Mouse (Mus musculus): ENCODE results near the gene Krt17.
"Not testable (repeated sequence)": the region's sequence is repeated elsewhere in the genome, so short reads cannot be mapped to it uniquely, and the experiment has no call there.

The Krt17 gene

GRCm38 (mm10) chr11:100260514-100261234 is at the start of gene Krt17:
Krt17 (minus strand) TSS chr11:100261029.
- no peak for DNase-seq (ENCODE audit: low spot score in 2 of 2)

GRCm38 (mm10) chr11:100308672-100309071 is 47.8 kb upstream of the Krt17 start:
- not testable (repeated sequence) for DNase-seq (ENCODE audit: low spot score in 2 of 2)

- no peak for DNase-seq (ENCODE audit: low spot score in 2 of 2)
Observed at GRCm38 (mm10) chr11:100307900-100308299, 47.1 kb upstream of the Krt17 start.

GRCm38 (mm10) chr11:100301292-100301691 is 40.5 kb upstream of the Krt17 start:
- no peak for DNase-seq (ENCODE audit: low spot score in 2 of 2)

DNA sequence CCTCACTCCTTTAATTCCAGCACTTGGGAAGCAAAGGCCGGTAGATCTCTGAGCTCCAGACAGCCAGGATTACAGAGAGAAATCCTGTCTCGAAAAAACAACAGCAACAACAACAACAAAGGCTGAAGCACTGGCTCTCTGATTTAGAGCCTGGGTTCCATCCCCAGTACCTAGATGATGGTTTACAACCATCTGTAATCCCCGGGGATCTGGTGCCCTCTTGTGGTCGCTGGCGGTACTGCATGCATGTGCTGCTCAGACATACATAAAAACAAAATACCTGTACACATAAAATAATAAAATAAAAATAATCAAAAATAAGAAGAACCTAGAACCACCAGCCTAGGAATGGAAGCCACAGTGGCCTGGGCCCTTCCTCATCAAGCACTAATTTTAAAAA is 39.5 kb upstream of the Krt17 start:
- DNase-seq (ENCODE audit: low spot score in 2 of 2): peak in 1 of 2 experiments; percentile 66

DNA sequence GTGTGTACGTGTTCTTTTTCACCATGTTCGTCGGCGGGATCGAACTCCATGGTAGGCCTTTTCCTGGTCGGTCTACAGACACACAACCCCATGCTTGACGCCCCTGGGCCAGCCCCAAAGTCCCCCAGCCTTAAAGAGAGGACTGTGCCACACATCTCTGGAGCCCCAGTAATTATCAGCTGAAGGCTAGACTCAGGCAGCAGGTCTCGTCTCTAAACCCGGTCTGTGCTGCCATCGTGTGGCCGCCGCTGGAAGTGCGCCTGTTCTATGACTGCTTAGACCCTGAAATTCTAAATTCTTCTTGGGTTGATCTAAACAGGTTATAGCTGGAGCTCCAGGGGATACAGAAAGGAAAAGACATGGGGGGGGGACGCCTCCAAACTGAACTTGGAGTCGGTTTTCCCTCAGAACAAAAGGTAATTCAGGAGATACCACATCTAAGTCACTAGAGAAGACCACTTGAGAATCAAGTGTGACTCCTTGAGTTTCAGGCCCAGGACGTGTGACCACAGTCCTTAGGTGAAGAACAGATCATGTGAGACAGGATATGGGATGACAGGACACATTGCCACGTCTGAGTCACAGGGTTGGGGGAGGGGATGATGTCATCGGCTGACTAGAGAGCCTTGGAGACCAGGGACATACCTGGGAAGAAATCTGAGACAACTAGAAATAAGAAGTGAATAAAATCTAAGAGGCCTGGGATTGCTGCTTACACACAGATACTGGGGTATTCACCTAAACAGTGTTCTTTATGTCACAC is 37.6 kb upstream of the Krt17 start:
- DNase-seq (ENCODE audit: low spot score in 2 of 2): peak in 1 of 2 experiments; percentile 84

DNA sequence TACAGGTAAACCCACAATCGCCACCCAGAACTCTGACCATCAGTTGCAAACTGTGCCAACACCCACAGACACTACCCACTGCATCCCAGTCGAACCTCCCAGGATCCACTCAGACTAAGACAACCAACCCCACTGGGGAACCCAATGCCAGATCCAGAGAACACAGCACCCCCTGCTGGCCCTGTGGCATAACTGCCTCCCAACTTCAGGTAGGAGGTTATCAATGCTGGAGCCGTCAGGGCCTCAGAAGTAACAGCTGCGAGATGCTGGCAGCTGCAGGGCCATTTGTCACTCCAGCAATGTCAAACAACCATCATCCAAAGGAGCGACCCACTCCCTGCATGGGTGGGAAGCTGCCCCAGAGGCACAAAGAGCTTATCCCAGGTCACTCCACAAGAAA is 37.0 kb upstream of the Krt17 start:
- DNase-seq (ENCODE audit: low spot score in 2 of 2): no peak

DNA sequence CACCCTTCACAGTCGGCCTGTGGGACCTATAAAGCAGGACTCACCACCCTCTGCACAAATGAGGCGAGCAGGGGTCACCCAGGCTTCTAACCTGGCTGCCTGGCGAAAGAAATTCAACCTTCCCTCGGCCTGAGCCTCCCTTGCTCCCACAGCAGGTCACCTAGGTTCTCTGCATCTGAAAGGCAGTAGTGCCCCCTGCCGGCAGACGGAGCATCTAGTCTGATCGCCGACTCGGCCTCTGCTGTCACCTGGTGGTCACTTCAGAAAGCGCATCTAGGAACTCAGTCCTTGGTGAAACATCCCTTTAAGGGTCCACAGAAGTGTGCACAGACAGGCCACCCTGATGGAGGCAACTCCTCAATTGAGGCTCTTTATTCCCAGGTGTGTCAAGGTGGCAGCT is 34.5 kb upstream of the Krt17 start:
- peak in 1 of 2 experiments; percentile 70 for DNase-seq (ENCODE audit: low spot score in 2 of 2)

DNA sequence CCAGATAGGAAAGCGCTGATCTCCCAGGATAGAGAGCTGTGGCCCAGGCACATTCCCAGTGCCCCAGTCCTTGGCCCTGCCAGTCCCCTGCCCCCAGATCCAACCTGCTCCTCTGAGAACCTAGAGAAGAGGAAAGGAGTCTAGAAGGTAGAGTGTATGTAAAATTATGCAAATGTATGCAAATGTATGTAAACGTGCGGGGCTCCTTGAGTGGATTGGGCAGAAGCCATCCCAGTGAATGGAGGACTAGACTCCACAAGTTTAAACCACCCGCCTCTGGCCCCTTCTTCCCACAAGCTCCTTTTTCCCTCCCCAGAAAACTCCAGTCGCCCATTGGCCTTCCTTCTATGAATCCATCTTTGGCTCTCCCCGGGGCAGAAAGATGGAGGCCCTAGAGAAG is 32.1 kb upstream of the Krt17 start:
- no peak for DNase-seq (ENCODE audit: low spot score in 2 of 2)

DNA sequence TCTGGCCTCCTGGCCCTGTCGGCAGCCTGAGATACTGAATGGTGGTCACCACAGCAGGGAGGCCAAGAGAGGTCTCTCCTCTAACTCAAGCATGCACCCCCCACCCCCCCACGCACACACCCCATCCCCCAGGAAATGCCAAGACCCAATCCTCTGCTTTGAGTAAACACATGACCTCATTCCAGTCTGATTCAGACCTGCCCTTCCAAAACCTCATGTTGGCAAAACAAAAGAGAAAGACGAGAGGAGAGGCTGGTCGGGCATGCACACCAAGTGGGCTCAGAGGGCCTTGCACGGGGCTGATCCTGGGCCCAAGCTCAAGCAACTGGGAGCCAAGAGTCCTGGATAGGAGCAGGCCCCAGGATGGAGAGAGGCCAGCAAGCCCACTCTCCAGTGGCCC is 29.4 kb upstream of the Krt17 start:
- no peak for DNase-seq (ENCODE audit: low spot score in 2 of 2)

DNA sequence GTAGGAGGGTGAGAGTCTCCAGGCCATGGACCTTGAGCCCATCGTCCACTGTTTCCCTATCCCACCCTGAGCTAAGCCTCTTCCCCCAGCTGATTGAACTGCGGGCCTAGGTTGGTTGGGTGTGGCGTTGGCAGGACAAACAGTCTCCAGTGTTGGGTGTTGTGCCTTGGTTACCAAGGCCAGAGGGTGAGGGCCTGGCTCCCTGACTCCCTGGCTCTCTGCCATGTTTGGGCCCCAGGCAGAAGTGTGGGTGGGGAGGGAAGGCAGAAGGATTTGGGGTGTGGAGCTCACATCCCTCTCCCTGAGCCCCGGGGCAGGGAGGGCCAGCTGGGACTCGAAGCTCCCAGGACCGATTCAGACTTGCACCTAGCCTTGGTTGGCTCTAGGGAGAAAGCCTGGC is 28.1 kb upstream of the Krt17 start:
- no peak for DNase-seq (ENCODE audit: low spot score in 2 of 2)

GRCm38 (mm10) chr11:100287024-100287423 is 26.2 kb upstream of the Krt17 start:
- no peak for DNase-seq (ENCODE audit: low spot score in 2 of 2)

DNA sequence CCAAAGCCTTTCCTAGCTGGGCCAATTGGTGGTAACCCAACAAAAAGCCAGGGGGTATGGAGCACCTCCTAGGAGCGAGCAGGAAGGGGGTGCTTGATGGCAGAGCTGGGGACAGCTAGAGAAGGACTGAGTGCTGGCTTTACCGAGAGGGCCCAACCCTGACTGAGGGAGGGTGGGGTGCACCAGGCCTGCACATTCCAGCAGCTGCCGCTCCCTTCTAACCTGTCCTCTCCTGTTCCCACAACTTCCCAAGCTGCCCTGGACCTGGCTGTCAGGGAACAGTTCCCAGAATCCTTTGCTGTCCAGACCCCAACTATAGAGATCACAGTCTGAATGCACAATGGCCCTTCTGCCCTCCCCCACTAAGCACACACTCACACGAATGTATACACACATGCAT is 24.2 kb upstream of the Krt17 start:
- no peak for DNase-seq (ENCODE audit: low spot score in 2 of 2)

DNA sequence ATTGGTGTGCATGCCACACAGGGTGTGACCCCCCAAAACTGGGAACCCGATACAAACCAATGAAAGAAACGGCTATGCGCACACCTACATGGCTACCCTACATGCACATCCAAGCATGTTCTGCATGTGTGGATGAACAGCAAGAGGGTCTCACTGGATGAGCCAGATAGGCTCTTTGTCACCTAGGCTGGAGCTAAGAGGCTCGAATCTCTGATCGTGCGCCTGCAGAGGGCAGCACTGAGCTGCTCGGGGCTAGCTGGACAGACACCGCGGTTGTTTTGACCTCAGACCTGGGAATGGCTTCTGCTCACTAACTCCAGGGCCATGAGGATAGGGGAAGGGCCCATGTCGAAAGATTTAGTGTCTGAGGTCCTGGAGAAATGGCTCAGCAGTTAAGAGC is 21.7 kb upstream of the Krt17 start:
- peak in 1 of 2 experiments; percentile 56 for DNase-seq (ENCODE audit: low spot score in 2 of 2)

DNA sequence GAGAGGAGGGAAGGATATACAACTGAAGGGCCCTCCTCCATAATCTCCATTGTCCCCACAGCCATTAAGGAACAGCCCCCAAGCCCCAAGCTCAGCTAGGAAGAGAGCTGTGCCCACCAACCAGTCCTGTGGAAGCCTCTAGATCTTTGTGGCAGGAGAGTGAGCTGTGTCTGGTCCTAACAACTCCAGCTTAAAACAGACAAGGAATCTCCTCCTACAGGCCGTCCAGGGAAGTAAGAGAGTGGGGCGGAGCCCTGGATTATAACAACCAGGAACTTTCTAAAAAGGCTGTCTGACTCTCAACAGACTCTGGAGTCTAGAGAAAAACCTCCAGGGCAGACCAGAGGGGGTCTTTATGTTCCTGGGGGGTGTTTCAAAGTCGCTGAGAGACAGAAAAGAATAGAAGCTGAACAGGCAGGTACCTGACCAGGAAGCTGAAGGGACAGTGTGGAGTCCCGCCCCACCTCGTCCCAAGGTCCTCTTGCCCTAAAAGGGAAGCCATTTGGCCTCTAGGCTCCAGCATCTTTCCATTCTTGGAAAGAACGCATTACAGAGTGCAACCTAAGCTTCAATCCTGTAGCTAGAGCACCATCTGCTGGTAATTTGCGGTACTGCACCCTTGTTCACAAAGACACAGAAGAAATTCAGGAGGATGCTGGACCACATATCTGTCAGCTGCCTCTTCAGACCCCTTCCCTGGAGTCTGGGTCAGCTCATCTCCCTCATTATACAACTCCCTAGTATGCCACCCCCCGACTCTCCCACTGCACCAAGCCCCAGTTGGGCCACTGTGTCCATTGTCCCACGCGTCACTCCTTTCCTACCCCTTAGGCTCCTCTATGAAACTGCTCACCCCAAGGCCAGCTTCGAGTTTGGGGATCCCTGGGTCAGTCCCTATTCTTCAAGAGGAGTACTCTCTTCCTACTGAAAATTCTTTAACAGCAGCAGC is 21.0 kb upstream of the Krt17 start:
- peak in 1 of 2 experiments; percentile 90 for DNase-seq (ENCODE audit: low spot score in 2 of 2)

- no peak for DNase-seq (ENCODE audit: low spot score in 2 of 2)
Observed at GRCm38 (mm10) chr11:100278759-100279158, 17.9 kb upstream of the Krt17 start.

DNA sequence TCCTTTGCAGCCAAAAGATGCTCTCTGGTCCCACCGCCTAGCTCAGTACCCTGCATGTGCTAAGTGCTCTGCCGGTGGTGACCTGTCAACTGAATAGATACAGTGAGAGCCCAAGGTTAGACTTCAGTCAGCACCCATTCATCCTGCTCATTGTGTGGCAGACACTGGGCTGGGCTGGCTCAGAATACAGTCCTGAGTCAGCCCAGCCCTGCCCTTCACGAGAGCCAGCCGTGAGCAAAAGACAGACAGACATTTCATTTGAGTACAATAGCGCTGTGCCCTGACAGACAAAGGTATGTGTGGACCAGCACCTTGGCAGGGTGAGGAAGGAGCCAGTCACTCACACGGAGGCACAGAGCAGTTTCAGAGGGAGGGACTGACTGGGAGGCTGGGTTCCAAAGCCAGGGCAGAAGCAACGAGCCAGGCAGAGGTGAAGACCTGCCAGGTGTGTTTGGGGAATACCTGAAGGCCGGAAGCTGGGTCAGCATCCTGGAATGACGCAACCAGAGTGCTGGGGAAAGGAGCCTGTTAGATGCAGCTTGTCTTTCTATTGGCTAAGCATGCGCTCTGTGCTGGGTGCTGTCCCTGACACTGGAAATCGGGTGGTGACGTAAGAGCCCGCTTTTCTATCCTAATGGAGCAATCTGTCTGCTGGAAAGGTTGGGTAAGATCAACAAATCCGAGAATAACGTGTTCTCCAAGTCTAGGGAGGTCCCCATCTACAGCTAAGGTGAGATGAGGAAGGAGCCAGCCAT is 17.1 kb upstream of the Krt17 start:
- no peak for DNase-seq (ENCODE audit: low spot score in 2 of 2)

- DNase-seq (ENCODE audit: low spot score in 2 of 2): no peak
Observed at GRCm38 (mm10) chr11:100275466-100275865, 14.6 kb upstream of the Krt17 start.

DNA sequence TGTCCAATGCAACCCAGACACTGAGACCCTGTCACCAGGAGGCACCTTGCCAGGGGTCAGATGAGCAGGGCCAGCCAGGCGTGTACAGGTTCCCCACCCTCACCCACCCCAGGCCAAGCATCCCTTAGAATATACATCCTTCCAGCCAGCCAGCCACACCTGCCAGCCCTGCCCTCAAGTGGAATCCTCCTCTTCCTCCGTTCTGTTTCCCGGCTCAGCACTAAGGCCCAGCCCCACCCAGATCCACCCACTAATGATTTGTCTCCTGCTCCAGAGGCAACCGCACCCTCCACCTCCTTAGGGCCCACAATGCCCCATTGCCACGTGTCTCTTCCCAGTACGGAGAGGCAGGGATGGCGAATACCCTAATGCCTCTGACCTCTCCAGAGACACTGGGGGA is 13.9 kb upstream of the Krt17 start:
- no peak for DNase-seq (ENCODE audit: low spot score in 2 of 2)

DNA sequence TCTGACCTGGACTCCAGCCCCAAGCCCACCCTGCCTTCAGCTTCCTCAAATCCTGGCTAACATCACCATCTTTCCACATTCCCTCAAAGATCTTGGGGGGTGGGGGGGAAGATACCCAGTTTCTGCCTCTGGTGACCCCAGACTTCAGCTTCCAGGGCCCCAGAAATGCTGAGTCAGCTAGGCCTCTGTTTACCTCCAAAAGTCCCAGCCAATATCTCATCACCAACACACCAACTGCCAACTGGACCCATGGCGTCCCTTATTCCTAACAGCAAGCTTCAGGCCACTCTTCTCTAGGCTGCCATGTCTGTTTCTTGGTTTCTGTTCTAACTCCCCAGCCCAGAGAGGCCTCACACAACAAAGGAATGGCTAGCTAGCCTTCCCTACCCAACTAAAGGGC is 11.0 kb upstream of the Krt17 start:
- no peak for DNase-seq (ENCODE audit: low spot score in 2 of 2)

DNA sequence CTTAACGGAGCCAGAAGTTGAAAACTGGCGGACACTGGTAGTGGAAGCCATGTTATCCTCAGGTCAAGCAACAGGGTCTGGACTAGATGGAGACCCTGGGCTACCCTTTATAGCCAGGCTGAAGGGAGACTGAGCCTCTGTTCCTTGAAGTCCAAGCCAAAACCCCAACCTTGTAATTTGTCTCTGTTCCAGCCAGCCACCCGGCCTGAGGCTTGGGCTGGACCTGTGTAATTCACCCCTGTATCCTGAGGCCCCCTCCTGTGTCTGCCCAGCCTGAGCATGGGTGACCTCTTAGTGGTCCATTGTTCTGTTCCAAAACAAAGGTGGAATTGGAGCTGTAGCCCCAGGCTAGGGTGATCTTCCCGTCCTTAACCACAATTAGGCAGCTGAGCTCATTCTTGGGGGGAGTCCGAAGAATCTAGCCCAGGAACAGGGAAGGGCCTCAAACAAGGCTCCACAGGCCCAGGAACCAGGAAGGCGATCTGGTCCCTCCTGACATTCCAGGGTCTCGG is 9.0 kb upstream of the Krt17 start, which contains the start of gene Krt42:
Gene Krt42 (minus strand): TSS at position 51 of the 512 bp plus-strand sequence.
- no peak for DNase-seq (ENCODE audit: low spot score in 2 of 2)
